ENCODE assay signal across 17 mouse cellular contexts in genomic region chr4:33514108-33515000, GRCm38 (mm10).
DNase-seq lines count a peak whose midpoint lies in the region; ATAC-seq and TF ChIP-seq lines count a peak whose summit lies in the region.
"Had no signal": no experiment of that assay in that cellular context is flagged by ENCODE, and none has a peak within 500 bp of the region (broad histone marks: within the 10 kb centered on the region; RNA-seq: fewer than 3 reads in every experiment).

No protein-coding gene starts in this region.

- H3K79me2 ChIP-seq in MEL (ENCODE audit: control insufficient read depth, insufficient read depth, low read length, poor library complexity): no peaks in the 10 kb centered on the region

- no peak for DNase-seq in forebrain, embryonic 11.5 days (ENCODE audit: low spot score)
- DNase-seq in MEL (ENCODE audit: low read depth, low spot score): no peak
- peak; percentile 36 to 57 for DNase-seq in layer of hippocampus, adult 8-10 months (ENCODE audit: low spot score in 2 of 2)
- DNase-seq in cerebellum, adult 11 months: no peak
- DNase-seq in urinary bladder, adult 18-20 months (ENCODE audit: low spot score in 2 of 2): no peak
- DNase-seq: adrenal gland, postnatal 14 days; gastrocnemius, postnatal 36 days; spleen, adult 18-20 months had no signal

- TF ChIP-seq POLR2A in MEL (IDR thresholded peaks at IDR 0.05; ENCODE audit: control insufficient read depth in 1 of 2, insufficient read depth in 1 of 2, low read depth in 1 of 2, low read length in 2 of 2, poor library complexity in 1 of 2): no peak

- H3K27me3 ChIP-seq in forebrain, embryonic 15.5 days: no peaks in the 10 kb centered on the region
- H3K27me3 ChIP-seq in forebrain, embryonic 11.5 days (ENCODE audit: control insufficient read depth, insufficient read depth, low read length): no peaks in the 10 kb centered on the region
- no peaks in the 10 kb centered on the region for H3K27me3 ChIP-seq in megakaryocyte, embryonic 14.5 days (replicated peaks)
- H3K27me3 ChIP-seq in MEL (ENCODE audit: control insufficient read depth in 1 of 2, insufficient read depth in 2 of 2, low read length in 2 of 2): no peaks in the 10 kb centered on the region
- H3K27me3 ChIP-seq: embryonic facial prominence, embryonic 13.5 days; intestine, embryonic 15.5 days; liver, embryonic 15.5 days had no signal

- H3K27ac ChIP-seq in forebrain, embryonic 15.5 days (replicated peaks): peak overlapping the region; percentile 80
- no peak overlapping the region for H3K27ac ChIP-seq in forebrain, embryonic 11.5 days (ENCODE audit: low read depth, low read length)
- no peak overlapping the region for H3K27ac ChIP-seq in MEL (ENCODE audit: control insufficient read depth, low read depth, low read length)
- H3K27ac ChIP-seq: embryonic facial prominence, embryonic 13.5 days; intestine, embryonic 15.5 days; kidney, postnatal 0 days; liver, embryonic 15.5 days; macrophage had no signal

- TF ChIP-seq RAD21 in MEL (IDR thresholded peaks at IDR 0.05; ENCODE audit: low read depth, low read length): no peak

- peak; percentile 77 for ATAC-seq in forebrain, embryonic 15.5 days (replicated peaks)
- no peak for ATAC-seq in forebrain, embryonic 11.5 days (replicated peaks; ENCODE audit: low FRiP score)
- no peak for ATAC-seq in megakaryocyte, adult 5-6 weeks (ENCODE audit: poor library complexity, severe bottlenecking)
- ATAC-seq: intestine, embryonic 15.5 days had no signal

- no peaks in the 10 kb centered on the region for H3K9me3 ChIP-seq in forebrain, embryonic 15.5 days
- no peaks in the 10 kb centered on the region; the same call in 1 of the 2 replicates for H3K9me3 ChIP-seq in forebrain, embryonic 11.5 days (ENCODE audit: control insufficient read depth, low read length)
- no peaks in the 10 kb centered on the region for H3K9me3 ChIP-seq in megakaryocyte, embryonic 14.5 days
- H3K9me3 ChIP-seq in MEL (replicated peaks; ENCODE audit: insufficient read depth, low read length): no peaks in the 10 kb centered on the region
- H3K9me3 ChIP-seq: embryonic facial prominence, embryonic 13.5 days; intestine, embryonic 15.5 days; liver, embryonic 15.5 days had no signal

- no peak overlapping the region for H3K4me3 ChIP-seq in forebrain, embryonic 15.5 days
- H3K4me3 ChIP-seq in forebrain, embryonic 11.5 days (ENCODE audit: low read depth, low read length): no peak overlapping the region
- peak overlapping the region; percentile 54 for H3K4me3 ChIP-seq in megakaryocyte, embryonic 14.5 days (replicated peaks)
- H3K4me3 ChIP-seq in MEL (ENCODE audit: control insufficient read depth in 1 of 2, insufficient read depth in 1 of 2, low read depth in 2 of 2, low read length in 2 of 2): no peak overlapping the region
- H3K4me3 ChIP-seq: embryonic facial prominence, embryonic 13.5 days; intestine, embryonic 15.5 days; liver, embryonic 15.5 days; myocyte had no signal

- H3K36me3 ChIP-seq in forebrain, embryonic 15.5 days: no peaks in the 10 kb centered on the region
- no peaks in the 10 kb centered on the region for H3K36me3 ChIP-seq in forebrain, embryonic 11.5 days (ENCODE audit: control insufficient read depth, insufficient read depth, low read length)
- H3K36me3 ChIP-seq in megakaryocyte, embryonic 14.5 days (replicated peaks; ENCODE audit: low read length): no peaks in the 10 kb centered on the region
- H3K36me3 ChIP-seq in MEL (ENCODE audit: control insufficient read depth in 1 of 2, insufficient read depth in 2 of 2, low read length in 2 of 2): no peaks in the 10 kb centered on the region
- H3K36me3 ChIP-seq: embryonic facial prominence, embryonic 13.5 days; intestine, embryonic 15.5 days; liver, embryonic 15.5 days had no signal

- no peak for TF ChIP-seq EP300 in MEL (IDR thresholded peaks at IDR 0.05; ENCODE audit: low read depth in 1 of 2, low read length in 2 of 2)

- no peak for TF ChIP-seq CTCF in MEL (IDR thresholded peaks at IDR 0.05 in 2 of 3, conservative IDR thresholded peaks at IDR 0.05 in 1 of 3; ENCODE audit: control insufficient read depth in 1 of 3, insufficient read depth in 1 of 3, low read depth in 2 of 3, low read length in 3 of 3, poor library complexity in 1 of 3, severe bottlenecking in 1 of 3)

- WGBS in forebrain, embryonic 15.5 days: 66% methylated on average over 10 of the region's 10 CpGs
- 88% methylated on average over 10 of the region's 10 CpGs for WGBS in forebrain, embryonic 11.5 days

- H3K4me1 ChIP-seq in forebrain, embryonic 15.5 days: peaks cover 18% of the 10 kb centered on the region
- H3K4me1 ChIP-seq in forebrain, embryonic 11.5 days (replicated peaks; ENCODE audit: control insufficient read depth, insufficient read depth, low read length): no peaks in the 10 kb centered on the region
- peaks cover 8% of the 10 kb centered on the region; the same call in 1 of the 2 replicates for H3K4me1 ChIP-seq in megakaryocyte, embryonic 14.5 days
- no peaks in the 10 kb centered on the region for H3K4me1 ChIP-seq in MEL (ENCODE audit: control insufficient read depth in 1 of 2, insufficient read depth in 2 of 2, low read length in 2 of 2)
- H3K4me1 ChIP-seq: embryonic facial prominence, embryonic 13.5 days; intestine, embryonic 15.5 days; liver, embryonic 15.5 days had no signal

- H3K4me2 ChIP-seq in forebrain, embryonic 15.5 days (replicated peaks): no peak overlapping the region
- no peak overlapping the region for H3K4me2 ChIP-seq in forebrain, embryonic 11.5 days (ENCODE audit: low read depth, low read length, severe bottlenecking)
- H3K4me2 ChIP-seq: embryonic facial prominence, embryonic 13.5 days; intestine, embryonic 15.5 days; liver, embryonic 15.5 days had no signal

- no peak overlapping the region for H3K9ac ChIP-seq in forebrain, embryonic 15.5 days (replicated peaks)
- H3K9ac ChIP-seq in forebrain, embryonic 11.5 days (ENCODE audit: low read length): no peak overlapping the region
- H3K9ac ChIP-seq in MEL (ENCODE audit: control insufficient read depth, low read depth, low read length, poor library complexity, severe bottlenecking): no peak overlapping the region
- H3K9ac ChIP-seq: embryonic facial prominence, embryonic 13.5 days; intestine, embryonic 15.5 days; liver, embryonic 15.5 days had no signal

TF ChIP-seq in MEL, 35 proteins besides CTCF, POLR2A, EP300 and RAD21:
- TF ChIP-seq CHD1 (IDR thresholded peaks at IDR 0.05; ENCODE audit: low read depth, low read length): no peak
- no peak for TF ChIP-seq ZMIZ1 (IDR thresholded peaks at IDR 0.05; ENCODE audit: low read depth, low read length)
- 0 out of 2 replicates have a peak, but pooled peaks have one; percentile 34 for TF ChIP-seq MAX (IDR thresholded peaks at IDR 0.05; ENCODE audit: low read length)
- TF ChIP-seq TCF12 (IDR thresholded peaks at IDR 0.05; ENCODE audit: low read depth, low read length): no peak
- TF ChIP-seq MAZ (IDR thresholded peaks at IDR 0.05; ENCODE audit: low read depth, low read length): no peak
- TF ChIP-seq SIN3A (IDR thresholded peaks at IDR 0.05; ENCODE audit: low read length): no peak
- no peak for TF ChIP-seq ZKSCAN1 (IDR thresholded peaks at IDR 0.05; ENCODE audit: low read depth, low read length)

Comparison
In these comparisons a context has a peak if more than half of its experiments do, and no peak if none do; other contexts are left out.
1. DNase-seq: peak in layer of hippocampus, adult 8-10 months (2 of 2); none in forebrain, embryonic 11.5 days (single experiment), MEL (single experiment), cerebellum, adult 11 months (single experiment) and urinary bladder, adult 18-20 months (0 of 2).